In genomic region chr10:123342591-123343236, GRCm38 (mm10) we compare ENCODE assay signal across 8 mouse cellular contexts.
DNase-seq lines count a peak whose midpoint lies in the region; ATAC-seq and TF ChIP-seq lines count a peak whose summit lies in the region.

No protein-coding gene starts in this region.

- H3K4me3 ChIP-seq in hindbrain, embryonic 10.5 days = no peak overlapping the region
- H3K4me3 ChIP-seq in hindbrain, embryonic 13.5 days = no peak overlapping the region
- no peak overlapping the region for H3K4me3 ChIP-seq in kidney, postnatal 0 days (replicated peaks; ENCODE audit: low read depth, low read length)

- 26% methylated on average over 5 of the region's 5 CpGs for WGBS in hindbrain, embryonic 10.5 days
- 29% methylated on average over 5 of the region's 5 CpGs for WGBS in hindbrain, embryonic 13.5 days
- WGBS in kidney, postnatal 0 days = 21% methylated on average over 5 of the region's 5 CpGs

- no peak overlapping the region for H3K27ac ChIP-seq in hindbrain, embryonic 10.5 days
- H3K27ac ChIP-seq in hindbrain, embryonic 13.5 days = no peak overlapping the region
- H3K27ac ChIP-seq in kidney, postnatal 0 days = no peak overlapping the region

- no peaks in the 10 kb centered on the region for H3K27me3 ChIP-seq in hindbrain, embryonic 10.5 days (ENCODE audit: insufficient read depth, poor library complexity, severe bottlenecking)
- H3K27me3 ChIP-seq in hindbrain, embryonic 13.5 days = no peaks in the 10 kb centered on the region
- H3K27me3 ChIP-seq in Patski = peaks cover 5% of the 10 kb centered on the region
- no peaks in the 10 kb centered on the region for H3K27me3 ChIP-seq in kidney, postnatal 0 days (ENCODE audit: insufficient read depth, low read length)

- no peak overlapping the region for H3K9ac ChIP-seq in hindbrain, embryonic 13.5 days
- no peak overlapping the region for H3K9ac ChIP-seq in kidney, postnatal 0 days (ENCODE audit: low read depth, low read length)

- peak; percentile 26 for DNase-seq in hindbrain, embryonic 10.5 days (ENCODE audit: low spot score)
- peak; percentile 0 for DNase-seq in Patski (ENCODE audit: low read depth, low spot score)
- peak; percentile 30 for DNase-seq in embryo, embryonic 9.5 days (ENCODE audit: extremely low spot score)
- DNase-seq in kidney, postnatal 0 days (ENCODE audit: low spot score) = peak; percentile 74
- DNase-seq in lung, postnatal 36 days = peak; percentile 5
- DNase-seq in spleen, adult 18-20 months = no peak
- DNase-seq in spleen, postnatal 10 days (ENCODE audit: low spot score in 2 of 2) = no peak

- in situ Hi-C loops in Patski (cut with MboI; ENCODE audit: low pct_unique_long_range_greater_than_20kb) = no loop called here

- peak; percentile 71 for TF ChIP-seq CTCF in Patski (IDR thresholded peaks at IDR 0.05)
- peak; percentile 84 for TF ChIP-seq CTCF in kidney, postnatal 0 days (IDR thresholded peaks at IDR 0.05; ENCODE audit: low read depth)

- POLR2A ChIA-PET in Patski (lab: Charles Lee) = no interaction called here

- H3K9me3 ChIP-seq in hindbrain, embryonic 10.5 days = no peaks in the 10 kb centered on the region
- H3K9me3 ChIP-seq in hindbrain, embryonic 13.5 days = no peaks in the 10 kb centered on the region
- no peaks in the 10 kb centered on the region for H3K9me3 ChIP-seq in kidney, postnatal 0 days (replicated peaks; ENCODE audit: low read length)

- no peak for ATAC-seq in hindbrain, embryonic 13.5 days (ENCODE audit: low FRiP score)
- ATAC-seq in Patski = no peak
- no peak for ATAC-seq in kidney, postnatal 0 days (replicated peaks; ENCODE audit: low FRiP score, low read depth)

- CTCF ChIA-PET in Patski (lab: Charles Lee) = no interaction called here

- no peaks in the 10 kb centered on the region for H3K4me1 ChIP-seq in hindbrain, embryonic 10.5 days (replicated peaks)
- no peaks in the 10 kb centered on the region for H3K4me1 ChIP-seq in hindbrain, embryonic 13.5 days (replicated peaks)
- H3K4me1 ChIP-seq in kidney, postnatal 0 days (replicated peaks; ENCODE audit: insufficient read depth, low read length) = no peaks in the 10 kb centered on the region

- H3K36me3 ChIP-seq in hindbrain, embryonic 10.5 days = no peaks in the 10 kb centered on the region
- H3K36me3 ChIP-seq in hindbrain, embryonic 13.5 days = no peaks in the 10 kb centered on the region
- H3K36me3 ChIP-seq in kidney, postnatal 0 days (ENCODE audit: insufficient read depth, low read length) = no peaks in the 10 kb centered on the region

- H3K4me2 ChIP-seq in hindbrain, embryonic 13.5 days = no peak overlapping the region
- H3K4me2 ChIP-seq in kidney, postnatal 0 days (ENCODE audit: low read length) = no peak overlapping the region

Comparison
In these comparisons a context has a peak if more than half of its experiments do, and no peak if none do; other contexts are left out.
1. DNase-seq: peak in hindbrain, embryonic 10.5 days (single experiment), Patski (single experiment), embryo, embryonic 9.5 days (single experiment), kidney, postnatal 0 days (single experiment) and lung, postnatal 36 days (single experiment); none in spleen, adult 18-20 months (0 of 2) and spleen, postnatal 10 days (0 of 2).